Mouse (Mus musculus): Measurements from ENCODE around the gene Qk.

Qk gene

GRCm38 (mm10) chr17:10240081-10240480 lies 79.6 kb downstream of the Qk start:
- no peak for DNase-seq (ENCODE audit: low read depth)

GRCm38 (mm10) chr17:10236595-10236994 lies 83.1 kb downstream of the Qk start:
- no peak for DNase-seq (ENCODE audit: low read depth)

- no peak for DNase-seq (ENCODE audit: low read depth)
Measured at GRCm38 (mm10) chr17:10232406-10232805, 87.2 kb downstream of the Qk start.

GRCm38 (mm10) chr17:10227798-10228538 lies 91.7 kb downstream of the Qk start:
- no peak for DNase-seq (ENCODE audit: low read depth)

GRCm38 (mm10) chr17:10216164-10216563 lies 103.5 kb downstream of the Qk start:
- no peak for DNase-seq (ENCODE audit: low read depth)

- no peak for DNase-seq (ENCODE audit: low read depth)
Measured at GRCm38 (mm10) chr17:10209154-10209777, 110.4 kb downstream of the Qk start.

GRCm38 (mm10) chr17:10198662-10199061 lies 121.0 kb downstream of the Qk start:
- DNase-seq (ENCODE audit: low read depth) = no peak

DNA sequence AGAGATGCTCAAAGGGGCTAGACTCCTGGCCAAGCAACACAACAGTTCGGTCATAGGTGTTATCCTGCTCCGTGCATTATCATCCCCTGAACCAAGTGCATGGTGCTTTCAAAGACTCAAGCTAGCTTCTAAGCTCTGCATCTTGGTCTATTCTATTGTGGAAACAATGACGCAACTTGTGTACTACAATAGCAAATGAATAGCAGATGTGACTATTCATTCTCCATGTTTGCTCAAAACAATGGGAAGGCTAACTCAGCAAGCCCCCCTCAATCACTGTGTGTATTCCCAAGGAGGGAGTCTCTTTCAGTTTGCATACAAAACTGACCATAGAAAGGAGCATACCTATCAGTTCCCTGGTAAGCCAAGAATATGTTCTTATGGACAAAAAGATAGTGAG lies 121.4 kb downstream of the Qk start:
- no peak for DNase-seq (ENCODE audit: low read depth)

DNA sequence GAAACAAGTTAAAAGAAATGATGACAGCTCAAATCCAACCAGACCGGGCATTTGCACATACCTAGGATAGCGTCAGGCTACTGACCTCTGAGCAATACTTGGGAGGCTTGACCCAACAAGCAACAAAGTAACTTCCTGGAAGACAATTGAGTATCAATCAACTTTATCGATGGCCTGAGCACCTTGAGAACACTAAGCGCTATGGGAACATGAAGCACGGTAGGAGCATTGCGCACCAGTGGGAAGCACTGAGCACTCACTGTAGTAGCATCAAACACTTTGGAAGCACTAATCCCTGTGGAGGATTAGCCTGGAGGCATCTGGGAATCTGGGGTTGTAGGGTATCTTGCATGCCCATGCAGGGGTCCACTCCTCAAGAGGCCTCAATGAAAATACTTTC lies 124.0 kb downstream of the Qk start:
- DNase-seq (ENCODE audit: low read depth) = no peak

DNA sequence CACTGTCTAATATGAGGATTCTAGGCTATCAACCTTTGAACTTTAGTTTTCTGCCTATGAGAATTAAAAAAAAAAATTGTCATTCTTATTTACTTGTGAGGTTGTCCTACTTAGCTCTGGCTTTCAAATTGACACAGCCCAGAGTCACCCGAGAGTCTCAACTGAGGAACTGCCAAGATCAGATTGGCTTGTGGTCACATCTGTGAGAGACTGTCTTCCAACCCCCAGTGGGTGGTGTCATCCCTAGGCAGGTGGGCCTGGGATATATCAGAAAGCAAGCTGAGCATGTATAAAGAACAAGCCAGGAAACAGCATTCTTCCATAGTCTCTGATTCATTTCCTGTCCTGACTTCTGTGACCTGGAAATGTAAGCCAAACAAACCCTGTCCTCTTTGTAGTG lies 128.8 kb downstream of the Qk start:
- no peak for DNase-seq (ENCODE audit: low read depth)

- no peak for DNase-seq (ENCODE audit: low read depth)
Measured at GRCm38 (mm10) chr17:10188481-10188880, 131.2 kb downstream of the Qk start.

GRCm38 (mm10) chr17:10187431-10188020 lies 132.1 kb downstream of the Qk start:
- DNase-seq (ENCODE audit: low read depth) = no peak

DNA sequence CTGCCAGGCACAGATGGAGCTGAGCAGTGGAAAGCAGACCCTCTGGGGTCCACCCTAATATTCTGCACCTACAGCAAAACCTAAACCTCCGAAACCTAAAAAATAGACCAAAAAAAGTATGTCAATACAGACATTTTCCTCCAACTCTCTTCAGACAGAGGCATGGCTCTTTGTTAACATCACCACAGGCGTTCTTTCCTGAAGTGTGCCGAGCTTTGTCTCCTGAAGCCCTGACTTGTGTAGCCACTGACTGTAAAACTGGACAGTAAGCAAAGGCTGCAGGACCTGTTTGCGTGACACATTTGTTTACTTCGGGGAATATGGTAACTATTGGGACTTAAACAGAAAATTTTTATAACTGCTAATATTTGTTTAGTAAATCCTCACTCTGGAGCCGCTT lies 137.9 kb downstream of the Qk start:
- DNase-seq (ENCODE audit: low read depth) = no peak

- DNase-seq (ENCODE audit: low read depth) = no peak
Measured at GRCm38 (mm10) chr17:10177096-10177495, 142.6 kb downstream of the Qk start.

GRCm38 (mm10) chr17:10161258-10161657 lies 158.4 kb downstream of the Qk start:
- no peak for DNase-seq (ENCODE audit: low read depth)

GRCm38 (mm10) chr17:10160415-10160814 lies 159.2 kb downstream of the Qk start:
- DNase-seq (ENCODE audit: low read depth) = no peak

DNA sequence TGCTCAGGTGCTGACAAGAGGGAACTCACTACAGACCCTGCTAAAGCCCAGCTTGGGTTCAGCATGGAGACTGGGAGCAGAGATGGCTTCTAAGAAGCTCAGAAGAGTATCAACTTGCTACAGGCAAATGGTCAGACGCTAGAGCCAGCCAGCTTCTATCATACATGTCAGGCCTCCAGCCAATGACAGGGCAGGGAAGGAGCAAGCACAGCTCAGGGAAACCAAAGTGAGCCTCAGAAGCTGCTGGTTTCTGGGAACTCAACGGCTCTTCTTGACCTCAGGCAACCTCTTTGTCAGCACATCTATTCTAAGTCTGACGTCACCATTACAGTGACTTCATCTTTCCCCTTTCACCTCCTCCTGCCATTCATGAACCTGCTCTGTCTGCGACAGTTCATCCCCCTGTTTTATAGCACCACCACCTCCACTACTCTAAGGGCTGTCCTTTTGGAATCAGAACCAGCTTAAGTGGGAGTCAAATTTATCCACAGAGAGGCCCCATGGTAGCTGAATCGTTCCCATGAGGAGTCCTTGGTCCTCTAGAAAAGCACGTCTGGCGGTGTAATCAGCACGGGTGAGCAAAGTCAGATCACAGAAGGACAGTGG lies 166.7 kb downstream of the Qk start:
- no peak for DNase-seq (ENCODE audit: low read depth)
